Mouse (Mus musculus): ENCODE data around the gene Gm26602. TPM values are rescaled to one million over a fixed set of nuclear protein-coding genes. Genes with fewer than 3 reads are reported as not detected.

Gm26602 gene
- polyA plus RNA-seq, 1 experiment = not detected

GRCm38 (mm10) chr10:79930826-79931186 is 20.1 kb downstream of the Gm26602 start:
- TF ChIP-seq POLR2A (IDR thresholded peaks at IDR 0.05; ENCODE audit: extremely low read depth, insufficient read depth, low read length) (no peak), CTCF (IDR thresholded peaks at IDR 0.05; ENCODE audit: extremely low read depth, insufficient read depth, low read length) (no peak)
- Histone ChIP-seq H3K4me3 (ENCODE audit: insufficient read depth, low read length) (no peak overlapping the region), H3K27ac (ENCODE audit: insufficient read depth, low read length) (no peak overlapping the region), H3K4me1 (ENCODE audit: control insufficient read depth, insufficient read depth, low read length) (no peaks in the 10 kb centered on the region)

DNA sequence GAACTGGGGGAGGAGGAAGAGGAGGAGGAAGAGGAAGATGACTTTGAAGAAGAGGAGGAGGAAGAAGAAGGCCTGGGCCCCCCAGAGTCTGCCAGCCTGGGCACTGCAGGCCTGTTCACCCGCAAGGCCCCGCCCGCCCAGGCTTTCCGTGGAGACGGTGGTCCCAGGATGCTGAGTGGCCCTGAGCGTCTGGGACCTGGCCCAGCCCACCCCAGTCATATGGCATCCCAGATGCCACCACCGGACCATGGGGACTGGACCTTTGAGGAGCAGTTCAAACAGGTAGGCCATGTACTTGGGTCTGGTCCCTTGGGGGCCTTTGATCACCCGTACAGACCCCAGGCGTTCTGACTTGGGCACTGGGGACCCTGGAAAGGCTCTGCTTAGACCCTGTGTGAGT is 21.1 kb downstream of the Gm26602 start:
- TF ChIP-seq POLR2A (IDR thresholded peaks at IDR 0.05; ENCODE audit: extremely low read depth, insufficient read depth, low read length) (no peak), CTCF (IDR thresholded peaks at IDR 0.05; ENCODE audit: extremely low read depth, insufficient read depth, low read length) (no peak)
- peaks cover 3% of the 10 kb centered on the region; the same call in 1 of the 2 replicates for H3K4me1 ChIP-seq (ENCODE audit: control insufficient read depth, insufficient read depth, low read length)
- H3K27ac ChIP-seq (ENCODE audit: insufficient read depth, low read length) = no peak overlapping the region
- H3K4me3 ChIP-seq (ENCODE audit: insufficient read depth, low read length) = no peak overlapping the region

GRCm38 (mm10) chr10:79932736-79933135 is 22.1 kb downstream of the Gm26602 start:
- no peak for TF ChIP-seq CTCF (IDR thresholded peaks at IDR 0.05; ENCODE audit: extremely low read depth, insufficient read depth, low read length)
- no peak for TF ChIP-seq POLR2A (IDR thresholded peaks at IDR 0.05; ENCODE audit: extremely low read depth, insufficient read depth, low read length)
- H3K4me3 ChIP-seq (ENCODE audit: insufficient read depth, low read length) = no peak overlapping the region
- H3K4me1 ChIP-seq (ENCODE audit: control insufficient read depth, insufficient read depth, low read length) = peaks cover 3% of the 10 kb centered on the region; the same call in 1 of the 2 replicates
- no peak overlapping the region for H3K27ac ChIP-seq (ENCODE audit: insufficient read depth, low read length)

GRCm38 (mm10) chr10:79933145-79933679 is 22.6 kb downstream of the Gm26602 start:
- H3K27ac ChIP-seq (ENCODE audit: insufficient read depth, low read length) = no peak overlapping the region
- peaks cover 3% of the 10 kb centered on the region; the same call in 1 of the 2 replicates for H3K4me1 ChIP-seq (ENCODE audit: control insufficient read depth, insufficient read depth, low read length)
- TF ChIP-seq POLR2A (IDR thresholded peaks at IDR 0.05; ENCODE audit: extremely low read depth, insufficient read depth, low read length) (no peak), CTCF (IDR thresholded peaks at IDR 0.05; ENCODE audit: extremely low read depth, insufficient read depth, low read length) (no peak)
- H3K4me3 ChIP-seq (ENCODE audit: insufficient read depth, low read length) = no peak overlapping the region

DNA sequence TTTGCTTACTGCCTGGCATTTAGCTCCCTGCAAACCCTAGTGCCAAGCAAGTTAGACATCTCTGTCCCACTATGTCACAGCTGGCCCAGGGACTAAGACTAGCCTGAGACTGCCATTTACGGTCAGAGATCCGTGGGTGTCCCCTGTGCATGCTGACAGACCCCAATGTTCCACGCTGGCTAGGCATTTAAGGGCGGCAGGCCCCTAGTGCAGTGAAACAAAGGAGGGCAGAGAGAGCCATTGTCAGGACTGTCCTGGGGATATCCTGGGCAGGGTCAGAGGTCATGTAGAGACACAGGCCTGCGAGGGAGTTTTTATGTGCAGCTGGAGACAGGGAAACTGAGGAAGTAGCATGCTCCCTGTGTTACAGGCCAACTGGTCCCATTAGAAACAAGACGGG is 23.2 kb downstream of the Gm26602 start:
- no peak overlapping the region for H3K27ac ChIP-seq (ENCODE audit: insufficient read depth, low read length)
- no peak for TF ChIP-seq CTCF (IDR thresholded peaks at IDR 0.05; ENCODE audit: extremely low read depth, insufficient read depth, low read length)
- no peak for TF ChIP-seq POLR2A (IDR thresholded peaks at IDR 0.05; ENCODE audit: extremely low read depth, insufficient read depth, low read length)
- peaks cover 3% of the 10 kb centered on the region; the same call in 1 of the 2 replicates for H3K4me1 ChIP-seq (ENCODE audit: control insufficient read depth, insufficient read depth, low read length)
- no peak overlapping the region for H3K4me3 ChIP-seq (ENCODE audit: insufficient read depth, low read length)

DNA sequence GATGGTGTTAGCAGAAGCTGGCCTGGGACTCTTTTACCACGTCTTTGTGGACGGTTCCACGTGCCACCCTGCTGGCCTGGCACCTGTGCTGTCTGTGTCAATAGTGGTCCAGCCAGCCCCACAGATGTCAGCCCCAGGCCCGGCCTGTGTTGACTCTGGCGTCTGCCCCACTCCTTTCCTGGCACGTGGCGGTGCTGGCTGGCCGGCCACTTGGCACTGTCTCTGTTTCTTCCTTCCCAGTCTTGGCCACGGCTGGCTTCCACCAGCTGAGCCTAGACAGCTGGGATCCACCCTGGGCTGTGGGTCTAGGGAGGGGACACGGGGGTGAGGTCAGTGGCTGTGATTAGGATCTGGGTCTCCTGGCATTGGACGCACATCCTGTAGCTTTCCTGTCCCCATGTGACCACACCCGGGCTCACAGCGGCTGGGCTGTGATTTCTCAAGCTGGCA is 23.6 kb downstream of the Gm26602 start:
- Histone ChIP-seq H3K4me3 (ENCODE audit: insufficient read depth, low read length) (no peak overlapping the region), H3K27ac (ENCODE audit: insufficient read depth, low read length) (no peak overlapping the region), H3K4me1 (ENCODE audit: control insufficient read depth, insufficient read depth, low read length) (peaks cover 3% of the 10 kb centered on the region; the same call in 1 of the 2 replicates)
- no peak for TF ChIP-seq POLR2A (IDR thresholded peaks at IDR 0.05; ENCODE audit: extremely low read depth, insufficient read depth, low read length)
- no peak for TF ChIP-seq CTCF (IDR thresholded peaks at IDR 0.05; ENCODE audit: extremely low read depth, insufficient read depth, low read length)

GRCm38 (mm10) chr10:79934794-79935569 is 24.3 kb downstream of the Gm26602 start:
- Histone ChIP-seq H3K4me3 (ENCODE audit: insufficient read depth, low read length) (no peak overlapping the region), H3K4me1 (ENCODE audit: control insufficient read depth, insufficient read depth, low read length) (peaks cover 3% of the 10 kb centered on the region; the same call in 1 of the 2 replicates), H3K27ac (ENCODE audit: insufficient read depth, low read length) (no peak overlapping the region)
- TF ChIP-seq CTCF (IDR thresholded peaks at IDR 0.05; ENCODE audit: extremely low read depth, insufficient read depth, low read length) = no peak
- TF ChIP-seq POLR2A (IDR thresholded peaks at IDR 0.05; ENCODE audit: extremely low read depth, insufficient read depth, low read length) = no peak

GRCm38 (mm10) chr10:79936284-79936910 is 25.7 kb downstream of the Gm26602 start:
- Histone ChIP-seq H3K4me1 (ENCODE audit: control insufficient read depth, insufficient read depth, low read length) (peaks cover 3% of the 10 kb centered on the region; the same call in 1 of the 2 replicates), H3K4me3 (ENCODE audit: insufficient read depth, low read length) (no peak overlapping the region), H3K27ac (ENCODE audit: insufficient read depth, low read length) (no peak overlapping the region)
- no peak for TF ChIP-seq CTCF (IDR thresholded peaks at IDR 0.05; ENCODE audit: extremely low read depth, insufficient read depth, low read length)
- no peak for TF ChIP-seq POLR2A (IDR thresholded peaks at IDR 0.05; ENCODE audit: extremely low read depth, insufficient read depth, low read length)

- H3K4me3 ChIP-seq (ENCODE audit: insufficient read depth, low read length) = no peak overlapping the region
- H3K27ac ChIP-seq (ENCODE audit: insufficient read depth, low read length) = no peak overlapping the region
- peaks cover 3% of the 10 kb centered on the region; the same call in 1 of the 2 replicates for H3K4me1 ChIP-seq (ENCODE audit: control insufficient read depth, insufficient read depth, low read length)
- TF ChIP-seq CTCF (IDR thresholded peaks at IDR 0.05; ENCODE audit: extremely low read depth, insufficient read depth, low read length) (no peak), POLR2A (IDR thresholded peaks at IDR 0.05; ENCODE audit: extremely low read depth, insufficient read depth, low read length) (no peak)
Observed at GRCm38 (mm10) chr10:79936911-79937441, 26.3 kb downstream of the Gm26602 start.

All from cortical plate, adult 2 months (tissue).